Mouse (Mus musculus): ENCODE measurements around the gene Sgsm1. TPM values are rescaled to one million over a fixed set of nuclear protein-coding genes. Genes with fewer than 3 reads are reported as not detected.

Sgsm1 gene
- polyA plus RNA-seq, 1 experiment: 1.9 TPM

- Histone ChIP-seq H3K27me3 (ENCODE audit: control insufficient read depth, insufficient read depth, insufficient read length) (peaks cover 4% of the 10 kb centered on the region), H3ac (ENCODE audit: control insufficient read depth, insufficient read length, low read depth) (no peak overlapping the region), H3K79me2 (ENCODE audit: control insufficient read depth, insufficient read depth) (no peaks in the 10 kb centered on the region), H3K4me3 (ENCODE audit: insufficient read depth, poor library complexity, severe bottlenecking) (no peak overlapping the region), H3K36me3 (ENCODE audit: control insufficient read depth, insufficient read depth) (no peaks in the 10 kb centered on the region), H3K79me3 (ENCODE audit: low read depth) (no peaks in the 10 kb centered on the region)
- TF ChIP-seq MYOD1 (IDR thresholded peaks at IDR 0.05; ENCODE audit: control insufficient read depth, insufficient read length, low read depth) (no peak), CTCF (IDR thresholded peaks at IDR 0.05; ENCODE audit: control insufficient read depth, insufficient read depth, insufficient read length) (peak; percentile 20)
Observed at GRCm38 (mm10) chr5:113286591-113287520, 23.7 kb downstream of the Sgsm1 start.

DNA sequence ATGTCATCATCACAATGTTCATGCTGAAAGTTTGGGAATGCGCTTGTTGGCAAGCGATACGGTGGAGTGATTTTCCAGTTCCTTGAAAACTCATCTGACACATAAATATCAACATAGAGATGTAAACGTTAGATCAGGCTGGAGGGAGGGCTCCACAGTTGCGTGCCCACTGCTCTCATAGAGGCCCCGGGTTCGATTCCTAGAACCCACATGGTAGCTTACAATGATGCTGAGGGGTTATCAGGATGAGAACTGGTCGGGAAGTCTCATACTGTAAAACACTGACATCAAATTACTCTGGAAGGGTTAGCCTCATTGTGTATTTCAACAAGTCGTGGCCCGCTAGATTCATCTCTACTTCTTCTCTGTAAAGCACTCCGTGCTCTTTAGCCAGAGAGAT is 24.5 kb downstream of the Sgsm1 start:
- no peak overlapping the region for H3K4me3 ChIP-seq (ENCODE audit: insufficient read depth, poor library complexity, severe bottlenecking)
- no peak overlapping the region for H3ac ChIP-seq (ENCODE audit: control insufficient read depth, insufficient read length, low read depth)
- H3K27me3 ChIP-seq (ENCODE audit: control insufficient read depth, insufficient read depth, insufficient read length): peaks cover 4% of the 10 kb centered on the region
- TF ChIP-seq CEBPB (IDR thresholded peaks at IDR 0.05; ENCODE audit: low read depth) (no peak), MYOD1 (IDR thresholded peaks at IDR 0.05; ENCODE audit: control insufficient read depth, insufficient read length, low read depth) (no peak), FOSL1 (IDR thresholded peaks at IDR 0.05; ENCODE audit: insufficient read depth, low read length, poor library complexity, severe bottlenecking) (no peak), CTCF (IDR thresholded peaks at IDR 0.05; ENCODE audit: control insufficient read depth, insufficient read depth, insufficient read length) (no peak), USF1 (IDR thresholded peaks at IDR 0.05; ENCODE audit: low read depth) (no peak), MYOG (IDR thresholded peaks at IDR 0.05; ENCODE audit: control insufficient read depth, extremely low read depth, insufficient read length) (no peak), MAX (IDR thresholded peaks at IDR 0.05) (no peak)
- no peaks in the 10 kb centered on the region for H3K79me3 ChIP-seq (ENCODE audit: low read depth)
- H3K36me3 ChIP-seq (ENCODE audit: control insufficient read depth, insufficient read depth): no peaks in the 10 kb centered on the region
- H3K79me2 ChIP-seq (ENCODE audit: control insufficient read depth, insufficient read depth): no peaks in the 10 kb centered on the region

DNA sequence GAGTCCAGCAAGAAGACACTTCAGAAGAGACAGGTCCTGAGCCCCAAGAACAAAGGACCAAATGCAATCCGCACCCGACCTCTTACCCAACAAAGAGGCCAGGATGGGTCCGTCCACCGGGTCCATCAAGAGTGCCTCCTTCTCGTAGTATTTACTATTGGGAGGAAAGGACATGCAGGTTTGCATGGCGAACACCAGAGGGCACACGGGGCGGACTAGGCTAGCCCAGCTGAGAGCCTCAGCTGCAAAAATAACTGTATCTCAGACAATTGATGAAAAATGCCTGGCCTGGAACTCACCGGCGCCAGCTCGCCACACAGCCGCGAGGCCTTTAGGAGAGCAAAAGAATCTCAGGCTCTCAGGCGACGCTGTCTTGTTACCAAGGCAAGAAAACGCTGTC is 25.0 kb downstream of the Sgsm1 start:
- Histone ChIP-seq H3K27me3 (ENCODE audit: control insufficient read depth, insufficient read depth, insufficient read length) (peaks cover 4% of the 10 kb centered on the region), H3ac (ENCODE audit: control insufficient read depth, insufficient read length, low read depth) (no peak overlapping the region), H3K79me3 (ENCODE audit: low read depth) (no peaks in the 10 kb centered on the region), H3K4me3 (ENCODE audit: insufficient read depth, poor library complexity, severe bottlenecking) (no peak overlapping the region), H3K36me3 (ENCODE audit: control insufficient read depth, insufficient read depth) (no peaks in the 10 kb centered on the region), H3K79me2 (ENCODE audit: control insufficient read depth, insufficient read depth) (no peaks in the 10 kb centered on the region)
- TF ChIP-seq CTCF (IDR thresholded peaks at IDR 0.05; ENCODE audit: control insufficient read depth, insufficient read depth, insufficient read length) (no peak), MYOD1 (IDR thresholded peaks at IDR 0.05; ENCODE audit: control insufficient read depth, insufficient read length, low read depth) (no peak), MAX (IDR thresholded peaks at IDR 0.05) (no peak), USF1 (IDR thresholded peaks at IDR 0.05; ENCODE audit: low read depth) (no peak)

DNA sequence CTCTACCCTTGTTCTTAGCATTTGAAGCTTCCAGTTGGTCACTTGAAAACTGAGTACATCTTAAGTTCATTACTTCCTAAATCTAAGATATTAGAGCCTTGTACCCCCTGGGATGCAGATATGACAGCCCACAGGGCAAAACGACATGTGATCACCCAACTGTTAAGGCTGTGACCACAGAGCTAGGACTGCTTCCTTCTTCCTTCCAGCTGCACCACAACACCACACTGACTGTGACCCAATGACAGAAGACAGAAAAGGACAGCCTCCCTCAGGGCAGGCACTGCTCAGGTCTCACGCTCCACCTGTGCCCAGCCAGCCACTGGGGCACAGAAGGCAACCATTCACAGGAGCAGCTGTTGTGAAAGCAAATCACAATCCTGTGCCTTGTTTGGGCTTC is 26.9 kb downstream of the Sgsm1 start:
- Histone ChIP-seq H3K79me3 (ENCODE audit: low read depth) (no peaks in the 10 kb centered on the region), H3K4me3 (ENCODE audit: insufficient read depth, poor library complexity, severe bottlenecking) (no peak overlapping the region), H3K36me3 (ENCODE audit: control insufficient read depth, insufficient read depth) (no peaks in the 10 kb centered on the region), H3ac (ENCODE audit: control insufficient read depth, insufficient read length, low read depth) (no peak overlapping the region), H3K79me2 (ENCODE audit: control insufficient read depth, insufficient read depth) (no peaks in the 10 kb centered on the region), H3K27me3 (ENCODE audit: control insufficient read depth, insufficient read depth, insufficient read length) (peaks cover 4% of the 10 kb centered on the region)
- TF ChIP-seq MAX (IDR thresholded peaks at IDR 0.05): no peak
- TF ChIP-seq CEBPB (IDR thresholded peaks at IDR 0.05; ENCODE audit: low read depth): no peak
- TF ChIP-seq MYOG (IDR thresholded peaks at IDR 0.05; ENCODE audit: control insufficient read depth, extremely low read depth, insufficient read length): no peak
- no peak for TF ChIP-seq FOSL1 (IDR thresholded peaks at IDR 0.05; ENCODE audit: insufficient read depth, low read length, poor library complexity, severe bottlenecking)
- TF ChIP-seq USF1 (IDR thresholded peaks at IDR 0.05; ENCODE audit: low read depth): no peak

DNA sequence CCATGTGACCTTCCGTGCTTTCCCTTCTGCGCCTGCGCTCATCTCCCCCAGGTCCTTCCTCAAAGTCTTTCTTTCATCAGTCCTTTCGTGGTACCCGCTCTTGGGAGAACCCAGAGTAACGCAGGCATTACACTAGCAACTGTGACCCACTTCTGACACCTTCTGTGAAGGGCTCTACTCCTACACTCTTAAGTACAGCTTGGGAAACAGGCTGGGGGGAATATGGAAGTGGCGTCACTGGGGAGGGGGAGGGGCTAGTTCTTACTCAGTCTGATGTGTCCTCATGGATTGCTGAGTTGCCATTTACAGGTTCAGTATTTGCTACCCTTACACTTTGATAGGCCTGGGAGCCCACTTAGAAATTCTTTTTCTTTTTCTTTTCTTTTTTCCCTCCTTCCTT is 29.0 kb downstream of the Sgsm1 start:
- Histone ChIP-seq H3K36me3 (ENCODE audit: control insufficient read depth, insufficient read depth) (no peaks in the 10 kb centered on the region), H3K4me3 (ENCODE audit: insufficient read depth, poor library complexity, severe bottlenecking) (no peak overlapping the region), H3K79me2 (ENCODE audit: control insufficient read depth, insufficient read depth) (no peaks in the 10 kb centered on the region), H3ac (ENCODE audit: control insufficient read depth, insufficient read length, low read depth) (no peak overlapping the region), H3K27me3 (ENCODE audit: control insufficient read depth, insufficient read depth, insufficient read length) (peaks cover 5% of the 10 kb centered on the region), H3K79me3 (ENCODE audit: low read depth) (no peaks in the 10 kb centered on the region)
- TF ChIP-seq FOSL1 (IDR thresholded peaks at IDR 0.05; ENCODE audit: insufficient read depth, low read length, poor library complexity, severe bottlenecking) (no peak), USF1 (IDR thresholded peaks at IDR 0.05; ENCODE audit: low read depth) (no peak), MYOD1 (IDR thresholded peaks at IDR 0.05; ENCODE audit: control insufficient read depth, insufficient read length, low read depth) (no peak), MAX (IDR thresholded peaks at IDR 0.05) (no peak), MYOG (IDR thresholded peaks at IDR 0.05; ENCODE audit: control insufficient read depth, extremely low read depth, insufficient read length) (no peak), CTCF (IDR thresholded peaks at IDR 0.05; ENCODE audit: control insufficient read depth, insufficient read depth, insufficient read length) (no peak), CEBPB (IDR thresholded peaks at IDR 0.05; ENCODE audit: low read depth) (no peak)
